Mouse (Mus musculus) CH12.LX (cell line): ENCODE results near the gene Fgd1. TPM values are rescaled to one million over a fixed set of nuclear protein-coding genes. Genes with fewer than 3 reads are reported as not detected.

ENCODE experiments used
- DNase-seq: peaks from one replicate; pipeline ENCODE4 v3.0.0-alpha.2; 2013; ENCODE audit errors: extremely low read depth
- H3K27ac ChIP-seq: 2 replicates; pipeline ENCODE4 v1.5.1; 2012; ENCODE audit warnings: low read depth, mild to moderate bottlenecking, control low read depth, moderate library complexity; ENCODE audit not compliant: insufficient read depth
- H3K27me3 ChIP-seq: replicated peaks from 2 replicates; pipeline ENCODE3; 2012; ENCODE audit warnings: inconsistent platforms
- H3K36me3 ChIP-seq, 2 experiments: replicated peaks in 1 of 2; 2 replicates each; pipeline versions ENCODE3 to v1.6.1; 2012; ENCODE audit warnings: inconsistent platforms in 1 of 2, low read length in 1 of 2, mild to moderate bottlenecking in 1 of 2, mixed read lengths in 1 of 2, moderate library complexity in 1 of 2; ENCODE audit not compliant: control insufficient read depth in 1 of 2, insufficient read depth in 1 of 2
- H3K4me1 ChIP-seq, 2 experiments: 2 replicates each; pipeline ENCODE4 v1.6.1; 2012; ENCODE audit warnings: inconsistent platforms in 1 of 2, moderate library complexity in 1 of 2; ENCODE audit not compliant: insufficient read depth in 2 of 2, control insufficient read depth in 1 of 2
- H3K4me2 ChIP-seq: 2 replicates; pipeline ENCODE4 v1.6.1; 2012; ENCODE audit warnings: low read depth, mild to moderate bottlenecking, control low read depth; ENCODE audit not compliant: poor library complexity, insufficient read depth, severe bottlenecking
- H3K4me3 ChIP-seq, 3 experiments: fragments of 150-350 bp in 1 of 3; sonication (generic) in 1 of 3; replicated peaks in 1 of 3; 2 replicates each; pipeline versions ENCODE3 to v1.5.1; 2011 to 2012; ENCODE audit warnings: low read depth in 2 of 3, low read length in 2 of 3, mild to moderate bottlenecking in 2 of 3, moderate library complexity in 2 of 3, control low read depth in 1 of 3, improper control_type of control experiment in 1 of 3, inconsistent platforms in 1 of 3, mixed read lengths in 1 of 3; ENCODE audit not compliant: poor library complexity in 1 of 3
- H3K79me2 ChIP-seq: replicated peaks from 2 replicates; pipeline ENCODE4 v1.6.1; 2012; ENCODE audit warnings: mild to moderate bottlenecking, moderate library complexity; ENCODE audit not compliant: control insufficient read depth, poor library complexity, insufficient read depth, severe bottlenecking; ENCODE audit errors: extremely low read depth
- H3K9ac ChIP-seq: 2 replicates; pipeline ENCODE4 v1.6.1; 2012; ENCODE audit warnings: low read depth, mild to moderate bottlenecking, control low read depth, moderate library complexity; ENCODE audit not compliant: insufficient read depth
- H3K9me3 ChIP-seq: replicated peaks from 2 replicates; pipeline ENCODE3; 2012; ENCODE audit warnings: low read length, inconsistent platforms, mixed read lengths
- BHLHE40 ChIP-seq: IDR thresholded peaks from 2 replicates; pipeline ENCODE4 v1.6.1; 2011; ENCODE audit warnings: mild to moderate bottlenecking, low read depth, low read length, improper control_type of control experiment
- CHD1 ChIP-seq: IDR thresholded peaks from 2 replicates; pipeline ENCODE4 v1.6.1; 2012; ENCODE audit warnings: low read depth, low read length, improper control_type of control experiment, inconsistent platforms
- CHD2 ChIP-seq: IDR thresholded peaks from 2 replicates; pipeline ENCODE4 v1.6.1; 2011; ENCODE audit warnings: low read length, improper control_type of control experiment
- CTCF ChIP-seq, 2 experiments: IDR thresholded peaks in 1 of 2; conservative IDR thresholded peaks in 1 of 2; 2 replicates each; pipeline ENCODE4 v1.5.1; 2011 to 2012; ENCODE audit warnings: low read depth in 2 of 2, low read length in 2 of 2, improper control_type of control experiment in 1 of 2, inconsistent platforms in 1 of 2, mild to moderate bottlenecking in 1 of 2, moderate library complexity in 1 of 2
- E2F4 ChIP-seq: IDR thresholded peaks from 2 replicates; pipeline ENCODE4 v1.6.1; 2011; ENCODE audit warnings: low read depth, low read length, improper control_type of control experiment; ENCODE audit not compliant: insufficient replicate concordance
- ELF1 ChIP-seq: IDR thresholded peaks from 2 replicates; pipeline ENCODE4 v1.6.1; 2014; ENCODE audit warnings: low read depth, mild to moderate bottlenecking, inconsistent platforms, low read length, improper control_type of control experiment
- EP300 ChIP-seq: IDR thresholded peaks from 2 replicates; pipeline ENCODE4 v1.6.1; 2011; ENCODE audit warnings: low read length, improper control_type of control experiment
- ETS1 ChIP-seq: conservative IDR thresholded peaks from 2 replicates; pipeline ENCODE4 v1.6.1; 2012; ENCODE audit warnings: low read depth, mild to moderate bottlenecking, inconsistent platforms, low read length, improper control_type of control experiment, moderate library complexity
- GABPA ChIP-seq: IDR thresholded peaks from 2 replicates; pipeline ENCODE4 v1.6.1; 2012; ENCODE audit warnings: low read depth, low read length, improper control_type of control experiment, inconsistent platforms; ENCODE audit not compliant: insufficient replicate concordance
- HCFC1 ChIP-seq: IDR thresholded peaks from 2 replicates; pipeline ENCODE4 v1.6.1; 2012; ENCODE audit warnings: low read depth, mild to moderate bottlenecking, inconsistent platforms, low read length, improper control_type of control experiment
- IRF4 ChIP-seq: IDR thresholded peaks from 2 replicates; pipeline ENCODE4 v1.6.1; 2014; ENCODE audit warnings: low read depth, mild to moderate bottlenecking, inconsistent platforms, low read length, improper control_type of control experiment
- JUN ChIP-seq: IDR thresholded peaks from 2 replicates; pipeline ENCODE4 v1.6.1; 2011; ENCODE audit warnings: low read depth, mild to moderate bottlenecking, low read length, improper control_type of control experiment, moderate library complexity; ENCODE audit not compliant: insufficient read depth
- JUND ChIP-seq: conservative IDR thresholded peaks from 2 replicates; pipeline ENCODE4 v1.6.1; 2011; ENCODE audit warnings: low read depth, low read length, improper control_type of control experiment
- KAT2A ChIP-seq: IDR thresholded peaks from 2 replicates; pipeline ENCODE4 v1.6.1; 2012; ENCODE audit warnings: low read length, improper control_type of control experiment, inconsistent platforms; ENCODE audit not compliant: insufficient replicate concordance
- MAFK ChIP-seq: IDR thresholded peaks from 2 replicates; pipeline ENCODE4 v1.6.1; 2011; ENCODE audit warnings: low read length, improper control_type of control experiment; ENCODE audit not compliant: insufficient replicate concordance
- MAX ChIP-seq: IDR thresholded peaks from 2 replicates; pipeline ENCODE4 v1.6.1; 2011; ENCODE audit warnings: low read length, improper control_type of control experiment
- MAZ ChIP-seq: IDR thresholded peaks from 2 replicates; pipeline ENCODE4 v1.6.1; 2012; ENCODE audit warnings: low read depth, mild to moderate bottlenecking, inconsistent platforms, low read length, improper control_type of control experiment, moderate library complexity
- MEF2A ChIP-seq: IDR thresholded peaks from 2 replicates; pipeline ENCODE4 v1.6.1; 2014; ENCODE audit warnings: low read depth, mild to moderate bottlenecking, inconsistent platforms, low read length, improper control_type of control experiment, borderline replicate concordance
- MXI1 ChIP-seq: IDR thresholded peaks from 2 replicates; pipeline ENCODE4 v1.6.1; 2011; ENCODE audit warnings: mild to moderate bottlenecking, low read depth, low read length, improper control_type of control experiment
- MYC ChIP-seq: IDR thresholded peaks from 2 replicates; pipeline ENCODE4 v1.6.1; 2011; ENCODE audit warnings: low read depth, mild to moderate bottlenecking, improper control_type of control experiment, low read length
- NELFE ChIP-seq: IDR thresholded peaks from 2 replicates; pipeline ENCODE4 v1.6.1; 2011; ENCODE audit warnings: low read depth, low read length, improper control_type of control experiment
- NRF1 ChIP-seq: IDR thresholded peaks from 2 replicates; pipeline ENCODE4 v1.6.1; 2014; ENCODE audit warnings: low read depth, mild to moderate bottlenecking, inconsistent platforms, low read length, improper control_type of control experiment, moderate library complexity
- PAX5 ChIP-seq: IDR thresholded peaks from 2 replicates; pipeline ENCODE4 v1.6.1; 2012; ENCODE audit warnings: low read length, inconsistent platforms, mixed read lengths
- POLR2A ChIP-seq: IDR thresholded peaks from 2 replicates; pipeline ENCODE4 v1.6.1; 2011; ENCODE audit warnings: low read depth, mild to moderate bottlenecking, improper control_type of control experiment, low read length
- POLR2AphosphoS2 ChIP-seq: IDR thresholded peaks from 2 replicates; pipeline ENCODE4 v1.6.1; 2011; ENCODE audit warnings: low read depth, low read length, improper control_type of control experiment
- RAD21 ChIP-seq: IDR thresholded peaks from 2 replicates; pipeline ENCODE4 v1.6.1; 2011; ENCODE audit warnings: low read depth, mild to moderate bottlenecking, low read length, improper control_type of control experiment, moderate library complexity
- RCOR1 ChIP-seq: conservative IDR thresholded peaks from 2 replicates; pipeline ENCODE4 v1.6.1; 2012; ENCODE audit warnings: low read depth, mild to moderate bottlenecking, inconsistent platforms, low read length, improper control_type of control experiment
- SIN3A ChIP-seq: IDR thresholded peaks from 2 replicates; pipeline ENCODE4 v1.6.1; 2012; ENCODE audit warnings: low read length, improper control_type of control experiment, inconsistent platforms
- SMC3 ChIP-seq: IDR thresholded peaks from 2 replicates; pipeline ENCODE4 v1.6.1; 2011; ENCODE audit warnings: low read depth, low read length, improper control_type of control experiment
- TBP ChIP-seq: conservative IDR thresholded peaks from 2 replicates; pipeline ENCODE4 v1.6.1; 2011; ENCODE audit warnings: low read depth, low read length, improper control_type of control experiment
- TCF12 ChIP-seq: IDR thresholded peaks from 2 replicates; pipeline ENCODE4 v1.6.1; 2014; ENCODE audit warnings: low read depth, mild to moderate bottlenecking, inconsistent platforms, low read length, improper control_type of control experiment
- UBTF ChIP-seq: IDR thresholded peaks from 2 replicates; pipeline ENCODE4 v1.6.1; 2012; ENCODE audit warnings: low read depth, mild to moderate bottlenecking, inconsistent platforms, low read length, improper control_type of control experiment, moderate library complexity
- USF1 ChIP-seq: IDR thresholded peaks from 2 replicates; pipeline ENCODE4 v1.6.1; 2014; ENCODE audit warnings: low read depth, mild to moderate bottlenecking, inconsistent platforms, low read length, improper control_type of control experiment
- USF2 ChIP-seq: conservative IDR thresholded peaks from 2 replicates; pipeline ENCODE4 v1.6.1; 2011; ENCODE audit warnings: low read depth, low read length, improper control_type of control experiment
- ZC3H11A ChIP-seq: IDR thresholded peaks from 2 replicates; pipeline ENCODE4 v1.6.1; 2012; ENCODE audit warnings: low read depth, mild to moderate bottlenecking, inconsistent platforms, low read length, improper control_type of control experiment
- ZKSCAN1 ChIP-seq: IDR thresholded peaks from 2 replicates; pipeline ENCODE4 v1.6.1; 2012; ENCODE audit warnings: low read depth, inconsistent platforms, low read length, improper control_type of control experiment, borderline replicate concordance
- ZMIZ1 ChIP-seq: IDR thresholded peaks from 2 replicates; pipeline ENCODE4 v1.6.1; 2012; ENCODE audit warnings: low read depth, mild to moderate bottlenecking, inconsistent platforms, low read length, improper control_type of control experiment
- dilution Hi-C: fragments of 300-500 bp; cut with MboI; formaldehyde crosslinking; loops from 2 replicates; pipeline ENCODE4 v1.14.3; 2020; ENCODE audit warnings: low sequenced_read_pairs; ENCODE audit not compliant: extremely low pct_unique_long_range_greater_than_20kb, extremely low pct_ligation_motif_present
- in situ Hi-C: fragments of 300-500 bp; cut with MboI; formaldehyde crosslinking; loops from 3 replicates; pipeline ENCODE4 v1.14.3; 2019; ENCODE audit warnings: low sequenced_read_pairs, low pct_ligation_motif_present, low pct_unique_long_range_greater_than_20kb, mixed read lengths
- polyA plus RNA-seq: library from polyadenylated mRNA; unstranded; fragments of >175 nt; gene quantifications from 2 replicates; pipeline ENCODE4 v1.2.1, GENCODE M21; 2012; ENCODE audit warnings: low read depth; ENCODE audit not compliant: insufficient read length
- total RNA-seq, 2 experiments: library from RNA; depleted of rRNA; stranded (reverse); fragments of 300-350 nt in 1 of 2; fragments of >200 nt in 1 of 2; gene quantifications; 2 replicates each; pipeline ENCODE4 v1.2.3; 2012 to 2014

The Fgd1 gene
- total and polyA plus RNA-seq, 3 experiments = 0.68 to 2.2 (median 2.2) TPM

- Histone ChIP-seq H3K36me3 (peaks cover 8 to 20% of the 10 kb centered on the region in 2 experiments), H3K79me2 (peaks cover 14% of the 10 kb centered on the region), H3K4me2 (peak within 1 kb of the TSS; percentile 73), H3K27me3 (no peaks in the 10 kb centered on the region), H3K9ac (peak within 1 kb of the TSS; percentile 78), H3K4me1 (peaks cover 2 to 3% of the 10 kb centered on the region in 2 experiments; a peak in 2 of 4 replicates), H3K27ac (peak within 1 kb of the TSS; percentile 8; the same call in 1 of the 2 replicates), H3K9me3 (no peaks in the 10 kb centered on the region), H3K4me3 (peak within 1 kb of the TSS; percentile 58 to 80 (median 76))
- DNase-seq = peak; percentile 88
- dilution Hi-C loops (no loop called here), in situ Hi-C loops (no loop called here)
- TF ChIP-seq NELFE = peak; percentile 83
- TF ChIP-seq PAX5 = no peak
- no peak for TF ChIP-seq MEF2A
- TF ChIP-seq NRF1 = peak; percentile 69
- no peak for TF ChIP-seq POLR2AphosphoS2
- peak; percentile 36; the same call in 1 of the 2 replicates for TF ChIP-seq TCF12
- TF ChIP-seq MAX = 0 out of 2 replicates have a peak, but pooled peaks have one; percentile 33
- TF ChIP-seq ZMIZ1 = 0 out of 2 replicates have a peak, but pooled peaks have one; percentile 39
- TF ChIP-seq JUND = no peak
- no peak for TF ChIP-seq CHD1
- no peak for TF ChIP-seq ZKSCAN1
- no peak for TF ChIP-seq E2F4
- TF ChIP-seq USF2 = peak; percentile 57
- no peak for TF ChIP-seq KAT2A
- no peak for TF ChIP-seq GABPA
- TF ChIP-seq CHD2 = no peak
- no peak for TF ChIP-seq SMC3
- TF ChIP-seq ELF1 = peak; percentile 89
- peak; percentile 78 for TF ChIP-seq MAZ
- TF ChIP-seq BHLHE40 = peak; percentile 68
- TF ChIP-seq SIN3A = no peak
- TF ChIP-seq ZC3H11A = peak; percentile 10; the same call in 1 of the 2 replicates
- no peak for TF ChIP-seq MAFK
- peak; percentile 12; the same call in 1 of the 2 replicates for TF ChIP-seq IRF4
- peak; percentile 59 for TF ChIP-seq USF1
- TF ChIP-seq RCOR1 = no peak
- no peak for TF ChIP-seq JUN
- no peak for TF ChIP-seq ETS1
- TF ChIP-seq UBTF = no peak
- TF ChIP-seq MYC = no peak; the same call in 1 of the 2 replicates
- TF ChIP-seq HCFC1 = peak; percentile 41
- TF ChIP-seq TBP = 0 out of 2 replicates have a peak, but pooled peaks have one; percentile 64
- no peak for TF ChIP-seq EP300
- TF ChIP-seq POLR2A = peak; percentile 81
- TF ChIP-seq RAD21 = no peak
- peak; percentile 51; the same call in 1 of the 2 replicates for TF ChIP-seq MXI1
- peak; percentile 39 to 49; a peak in 3 of 4 replicates for TF ChIP-seq CTCF (conservative IDR thresholded peaks at IDR 0.05 in 1 of 2, IDR thresholded peaks at IDR 0.05 in 1 of 2; ENCODE audit: low read depth in 2 of 2, low read length in 2 of 2)
Observed at GRCm38 (mm10) chrX:151016938-151017877, 28.7 kb upstream of the Fgd1 start, which contains the start of gene Gnl3l. TSS of gene Gnl3l (minus strand) at chrX:151017322.
